Mouse (Mus musculus): ENCODE measurements around the gene Alk.

Gene Alk

DNA sequence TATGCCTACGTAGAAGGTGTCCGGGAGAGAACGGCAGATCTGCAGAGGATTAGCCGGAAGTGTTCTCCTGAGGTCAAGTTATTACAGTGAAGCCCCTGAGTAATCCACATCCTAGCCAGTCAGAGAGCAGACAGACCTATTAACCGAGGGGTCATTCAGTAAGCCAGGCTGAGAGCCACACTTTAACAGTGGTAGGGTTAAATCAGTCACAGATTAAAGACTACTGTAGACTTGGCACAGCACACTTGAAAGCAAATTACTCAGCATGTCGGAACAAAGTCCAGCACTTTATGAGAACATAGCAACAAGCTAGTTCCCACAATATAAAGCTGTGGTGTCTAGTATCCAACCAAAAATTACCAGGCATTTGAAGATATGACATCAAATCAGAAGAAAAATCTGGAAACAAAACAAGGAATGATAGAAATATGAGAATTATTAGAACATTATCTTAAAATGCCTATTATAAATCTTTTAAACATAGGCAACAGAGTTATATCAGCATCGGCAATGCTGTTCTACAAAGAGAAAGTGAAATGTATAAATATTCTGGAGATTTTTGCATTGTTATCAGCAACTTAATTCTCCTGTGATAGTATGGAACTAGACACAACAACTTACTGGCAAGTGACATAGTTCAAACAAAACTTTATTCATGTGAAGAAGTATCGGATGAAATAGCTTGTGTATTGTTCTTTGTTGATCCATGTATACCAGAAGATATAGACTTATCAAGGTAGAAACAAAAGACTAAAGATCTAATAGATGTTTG lies 472.1 kb downstream of the Alk start:
- no peak for DNase-seq (ENCODE audit: low spot score)

DNA sequence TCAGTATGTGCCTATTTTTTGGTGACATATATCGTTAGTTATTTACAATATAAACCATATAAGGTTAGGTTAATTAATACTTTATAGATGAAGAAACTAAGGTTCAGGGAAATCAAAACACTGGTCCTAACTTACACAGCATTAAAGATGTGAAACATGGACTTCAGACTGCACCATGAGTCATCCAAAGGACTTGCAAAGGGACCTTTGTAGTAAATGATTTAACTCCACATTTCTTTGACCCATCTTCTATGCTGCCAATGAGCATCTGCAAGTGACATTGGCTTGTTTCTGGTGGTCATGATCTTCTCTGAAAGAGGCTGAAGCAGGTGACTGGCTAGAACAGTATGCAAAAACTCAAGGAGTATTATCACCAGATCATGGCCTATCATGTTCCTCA lies 482.8 kb downstream of the Alk start:
- no peak for DNase-seq (ENCODE audit: low spot score)

DNA sequence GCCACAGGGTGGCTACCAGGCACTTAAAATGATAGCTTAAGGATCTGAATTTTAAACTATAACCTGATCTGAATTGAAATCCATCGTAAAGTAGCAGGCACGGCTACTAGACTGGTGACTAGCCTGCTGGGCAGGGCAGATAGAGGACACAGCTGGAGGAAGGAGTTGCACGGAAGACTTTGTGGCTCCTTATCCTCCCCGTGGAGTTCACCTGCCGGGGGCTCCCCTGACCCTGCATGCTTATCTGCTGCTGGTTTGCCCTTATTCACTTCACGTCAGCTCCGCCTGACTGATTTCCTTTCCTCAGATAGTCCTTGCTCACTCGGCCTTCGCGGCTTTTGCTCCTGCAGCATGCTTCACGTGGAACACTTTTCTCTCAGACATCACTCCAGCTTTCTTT lies 484.1 kb downstream of the Alk start:
- no peak for DNase-seq (ENCODE audit: low spot score)

DNA sequence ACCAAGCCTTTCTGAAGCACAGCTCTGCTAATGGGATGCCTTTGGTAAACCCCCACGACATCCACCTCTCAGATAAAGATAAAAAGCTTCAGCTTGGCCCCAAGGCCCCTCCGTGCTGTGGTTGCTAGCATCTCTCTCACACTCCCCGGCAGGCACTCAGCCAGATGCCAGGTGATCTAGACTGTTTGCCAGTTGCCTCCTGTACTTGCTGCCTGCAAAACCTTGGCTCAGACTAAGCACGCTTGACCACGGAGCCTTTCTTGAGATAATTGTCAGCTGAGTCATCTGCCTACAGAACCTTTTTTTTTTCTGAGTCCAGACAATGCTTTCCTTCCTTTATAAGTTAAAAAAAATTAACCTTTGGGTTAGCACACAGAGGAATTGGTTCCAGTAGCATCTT lies 486.1 kb downstream of the Alk start:
- no peak for DNase-seq (ENCODE audit: low spot score)

GRCm38 (mm10) chr17:72115271-72115944 lies 489.0 kb downstream of the Alk start:
- no peak for DNase-seq (ENCODE audit: low spot score)

- no peak for DNase-seq (ENCODE audit: low spot score)
Measured at GRCm38 (mm10) chr17:72112004-72112403, 492.4 kb downstream of the Alk start.

GRCm38 (mm10) chr17:72111528-72111927 lies 492.9 kb downstream of the Alk start:
- no peak for DNase-seq (ENCODE audit: low spot score)

DNA sequence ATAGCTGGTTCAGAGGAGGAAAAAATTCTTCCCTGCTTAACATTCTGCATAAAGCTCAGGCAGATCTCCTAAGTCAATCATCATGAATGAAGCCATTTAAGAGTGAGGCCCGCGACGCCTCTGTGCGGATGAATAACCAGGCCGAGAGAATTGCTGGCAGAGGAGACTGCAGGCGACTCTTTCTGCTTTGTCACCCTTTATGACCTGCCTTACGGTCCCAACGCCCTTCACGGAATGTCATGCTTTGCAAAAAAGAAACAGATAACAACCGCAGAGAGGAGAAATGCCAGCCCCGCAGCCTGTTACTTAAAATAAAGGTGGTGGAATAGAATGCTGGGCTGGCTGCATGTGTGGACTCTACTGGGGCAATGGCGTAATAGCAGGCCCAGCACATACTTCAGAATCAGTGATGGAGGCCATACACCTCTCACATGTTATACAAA lies 517.1 kb downstream of the Alk start:
- DNase-seq (ENCODE audit: low spot score), result no peak

DNA sequence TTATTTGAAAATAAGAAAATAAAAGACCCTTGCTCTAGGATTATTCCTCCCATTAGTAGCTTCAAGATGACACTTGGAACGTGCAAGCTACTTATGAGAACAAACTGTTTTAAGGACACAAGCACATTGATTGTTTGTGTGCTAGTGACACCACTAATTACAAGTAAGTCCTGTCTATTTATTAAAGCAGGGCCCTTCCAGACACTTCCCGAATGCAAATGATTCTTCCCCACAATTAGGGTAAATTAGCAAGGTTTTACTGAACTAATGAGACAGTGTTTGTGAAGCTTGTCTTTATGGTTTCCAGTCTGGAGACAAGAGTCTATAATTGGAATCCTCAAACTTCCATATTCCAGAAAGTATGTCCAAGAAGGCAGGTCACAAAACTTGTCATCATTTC lies 523.0 kb downstream of the Alk start:
- DNase-seq (ENCODE audit: low spot score), result no peak

DNA sequence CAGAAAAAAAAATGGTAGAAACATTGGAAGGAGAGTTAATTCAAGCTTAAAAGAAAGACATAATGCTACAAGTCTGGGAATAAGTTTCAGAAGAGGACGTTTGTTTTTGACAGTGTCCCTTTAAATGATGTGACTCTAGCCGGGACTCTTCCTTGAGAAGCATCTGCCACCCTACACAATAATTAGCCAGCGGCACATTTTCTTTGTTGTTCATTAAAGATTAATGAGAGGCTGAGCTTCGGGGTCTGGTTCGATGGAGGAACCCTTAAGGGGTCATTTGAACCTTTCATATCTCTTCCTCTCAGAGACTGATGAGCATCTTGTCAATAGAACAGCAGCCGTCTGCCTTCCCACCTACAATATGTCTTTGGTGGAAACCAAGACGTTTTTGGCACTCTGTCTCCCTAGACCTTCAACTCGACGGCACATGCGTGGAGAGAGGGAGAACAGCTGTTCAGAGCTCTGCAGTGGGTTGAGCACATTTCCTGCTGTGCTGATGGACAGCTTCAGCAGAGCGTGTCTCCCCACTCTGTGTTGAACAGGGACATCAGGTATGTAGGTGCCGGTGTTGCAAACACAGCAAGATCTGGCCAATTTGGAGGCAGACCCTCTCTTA lies 528.0 kb downstream of the Alk start:
- DNase-seq (ENCODE audit: low spot score), result no peak

GRCm38 (mm10) chr17:72071871-72072270 lies 532.6 kb downstream of the Alk start:
- DNase-seq (ENCODE audit: low spot score), result no peak

GRCm38 (mm10) chr17:72068176-72068575 lies 536.3 kb downstream of the Alk start:
- no peak for DNase-seq (ENCODE audit: low spot score)

- no peak for DNase-seq (ENCODE audit: low spot score)
Measured at GRCm38 (mm10) chr17:72062978-72063377, 541.4 kb downstream of the Alk start.

GRCm38 (mm10) chr17:72059312-72059711 lies 545.1 kb downstream of the Alk start:
- DNase-seq (ENCODE audit: low spot score), result no peak

GRCm38 (mm10) chr17:72045671-72046070 lies 558.8 kb downstream of the Alk start:
- no peak for DNase-seq (ENCODE audit: low spot score)

- no peak for DNase-seq (ENCODE audit: low spot score)
Measured at GRCm38 (mm10) chr17:72043667-72044390, 560.6 kb downstream of the Alk start.

DNA sequence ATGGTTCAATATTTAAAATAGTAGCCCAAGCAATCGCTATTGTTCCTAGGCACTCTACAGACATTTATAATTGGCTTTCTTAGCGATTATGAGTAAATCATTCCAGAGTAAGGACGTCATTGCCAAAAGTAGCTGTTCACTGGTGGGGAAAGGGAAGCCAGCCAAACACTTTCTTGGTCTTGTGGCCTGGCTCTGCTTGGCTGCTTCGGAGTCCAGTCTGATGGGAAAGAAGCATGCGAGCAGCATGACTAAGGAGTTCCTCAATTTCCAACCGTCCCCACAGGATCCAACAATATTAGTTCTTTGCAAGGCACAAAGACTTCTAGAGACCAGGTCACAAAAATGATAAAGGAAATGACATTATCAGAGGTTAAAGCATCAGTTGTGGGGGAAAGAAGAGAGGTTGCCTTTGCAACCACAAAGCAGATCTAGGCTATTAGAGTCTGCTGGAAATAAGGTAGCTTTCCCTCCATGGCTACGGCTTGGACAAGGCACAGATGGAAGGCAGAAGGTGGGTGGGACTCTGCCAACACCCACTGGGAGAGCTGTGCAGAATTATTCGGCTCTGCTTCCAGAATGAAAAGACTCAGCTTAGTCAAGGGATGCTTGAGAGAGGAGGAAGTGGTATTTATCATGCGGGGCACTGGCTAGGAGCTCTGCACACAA lies 561.3 kb downstream of the Alk start:
- peak; percentile 8 for DNase-seq (ENCODE audit: low spot score)

DNA sequence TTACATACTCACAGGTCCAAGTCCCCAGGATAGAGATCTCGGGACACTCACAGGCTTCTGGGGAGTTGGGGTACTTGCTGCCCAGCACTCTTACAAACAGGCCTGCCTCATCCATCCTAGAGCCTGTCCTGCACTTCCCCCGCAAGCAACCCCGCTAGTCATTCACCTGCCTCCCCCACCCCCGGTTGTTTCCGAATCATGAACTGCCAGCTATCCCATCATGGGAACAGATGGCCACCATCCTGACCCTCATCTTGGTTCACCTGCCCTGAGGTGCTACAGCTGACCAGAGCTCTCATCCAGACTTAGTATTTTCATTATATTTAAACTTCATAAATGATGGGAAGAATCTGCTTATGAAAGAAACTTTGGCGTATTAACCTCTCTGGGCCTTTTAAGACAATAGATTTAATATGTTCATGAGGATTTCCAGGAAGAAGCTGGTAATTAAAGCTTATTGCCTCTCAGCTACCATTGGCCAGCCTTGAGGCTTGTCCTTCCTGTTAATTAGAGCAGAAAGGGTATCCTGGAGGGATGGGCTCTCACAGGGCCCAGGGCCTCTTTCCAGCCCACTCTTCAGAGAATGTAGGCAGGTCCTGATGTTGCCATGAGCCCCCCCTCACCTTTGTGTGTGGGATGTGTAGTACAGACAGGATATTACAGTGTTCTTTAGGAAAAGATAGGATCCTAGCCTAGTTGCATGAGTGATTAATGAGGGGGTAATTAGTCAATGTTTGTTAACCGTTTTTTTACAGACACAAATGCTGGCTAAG lies 565.1 kb downstream of the Alk start:
- DNase-seq (ENCODE audit: low spot score), result no peak

DNA sequence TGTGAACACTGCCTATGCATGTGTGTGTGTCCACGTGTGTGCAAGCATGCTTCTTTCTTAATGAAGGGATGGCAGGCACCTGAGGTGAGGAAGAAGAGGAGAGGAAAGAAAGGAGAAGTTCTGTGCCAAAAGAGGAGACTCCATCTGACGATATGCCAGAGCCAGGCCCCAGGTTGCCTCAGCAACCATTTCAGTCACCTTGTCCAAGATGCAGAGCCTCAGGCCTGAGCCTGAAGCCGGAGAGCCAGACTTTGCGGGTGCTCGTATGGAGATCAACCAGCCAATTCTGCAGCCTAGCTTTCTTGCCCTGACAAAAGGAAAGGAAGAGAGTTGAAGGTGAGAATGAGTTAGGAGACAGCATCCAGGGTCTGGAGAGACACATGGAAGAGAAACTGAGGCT lies 566.1 kb downstream of the Alk start:
- no peak for DNase-seq (ENCODE audit: low spot score)

DNA sequence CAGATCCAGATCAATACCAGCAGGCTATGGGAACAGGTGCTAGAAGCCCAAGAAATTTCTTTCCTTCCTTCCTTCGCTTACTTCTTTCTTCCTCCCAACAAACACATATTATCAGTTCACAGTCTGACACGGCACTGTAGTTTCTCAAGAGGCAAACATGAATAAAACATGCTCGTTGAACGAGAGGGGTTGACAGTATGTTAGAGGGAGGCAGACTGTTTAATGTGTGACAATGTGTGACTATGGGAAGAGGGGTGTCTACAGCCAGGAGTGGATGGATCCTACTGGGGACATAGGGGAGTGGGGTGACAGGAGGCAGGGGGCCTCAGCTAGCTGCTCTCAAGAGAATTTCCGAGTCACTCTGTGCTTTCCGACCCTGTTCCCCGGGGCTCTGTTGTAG lies 573.8 kb downstream of the Alk start:
- no peak for DNase-seq (ENCODE audit: low spot score)

GRCm38 (mm10) chr17:72023323-72023722 lies 581.1 kb downstream of the Alk start:
- no peak for DNase-seq (ENCODE audit: low spot score)
